Mouse (Mus musculus): ENCODE results near the gene Slc32a1. TPM values are rescaled to one million over a fixed set of nuclear protein-coding genes. Genes with fewer than 3 reads are reported as not detected.

Gene Slc32a1
- under 1 TPM; 0.46 to 0.60 TPM for total RNA-seq (2023)

GRCm38 (mm10) chr2:158610488-158611325 is at the start of gene Slc32a1:
Slc32a1 (plus strand) TSS chr2:158610767.

GRCm38 (mm10) chr2:158624718-158625222 is 14.2 kb downstream of the Slc32a1 start, which contains the start of gene Actr5:
Actr5 (plus strand) TSS chr2:158624888.

GRCm38 (mm10) chr2:158665098-158665497 is 54.5 kb downstream of the Slc32a1 start, which contains the start of gene Ppp1r16b:
Ppp1r16b (plus strand) TSS chr2:158665398.

Other genes starting within 250 kb of the Slc32a1 start
- gene Snhg11, start 235.1 kb upstream of the Slc32a1 start, total RNA-seq (2023), result not detected
- 10 to 100 TPM; 44.3 to 51.2 TPM for gene Ralgapb, start 200.9 kb upstream of the Slc32a1 start, total RNA-seq (2023)
- not detected for gene Adig, start 108.2 kb upstream of the Slc32a1 start, total RNA-seq (2023)
- not detected for gene Arhgap40, start 98.0 kb upstream of the Slc32a1 start, total RNA-seq (2023)
- 10 to 100 TPM; 16.0 to 19.8 TPM for gene Actr5, start 14.1 kb downstream of the Slc32a1 start, total RNA-seq (2023)
- gene Ppp1r16b, start 54.6 kb downstream of the Slc32a1 start, total RNA-seq (2023), result 1 to 10 TPM in 1 of 2 experiments, under 1 TPM in 1; 0.86 to 1.0 TPM
- 10 to 100 TPM in 1 of 2 experiments, 1 to 10 TPM in 1; 9.1 to 13.6 TPM for gene Fam83d, start 157.3 kb downstream of the Slc32a1 start, total RNA-seq (2023)
- gene Dhx35, start 184.0 kb downstream of the Slc32a1 start, total RNA-seq (2023), result 1 to 10 TPM; 8.5 to 9.4 TPM

Data from neutrophil, adult 83 days (primary cell).